10 mouse cellular contexts compared by ENCODE assay signal in genomic region chr6:29814616-29815015, GRCm38 (mm10). TPM values are rescaled to one million over a fixed set of nuclear protein-coding genes. Genes with fewer than 3 reads are reported as not detected.
DNase-seq lines count a peak whose midpoint lies in the region; ATAC-seq and TF ChIP-seq lines count a peak whose summit lies in the region.
"Had no signal": no experiment of that assay in that cellular context is flagged by ENCODE, and none has a peak within 500 bp of the region (broad histone marks: within the 10 kb centered on the region; RNA-seq: fewer than 3 reads in every experiment).

No protein-coding gene starts in this region.

- peak overlapping the region; percentile 54 for H3K27ac ChIP-seq in neural tube, embryonic 13.5 days (replicated peaks)
- H3K27ac ChIP-seq in embryonic facial prominence, embryonic 12.5 days = peak overlapping the region; percentile 66; the same call in 1 of the 2 replicates
- peak overlapping the region; percentile 18; the same call in 1 of the 2 replicates for H3K27ac ChIP-seq in hindbrain, embryonic 15.5 days (replicated peaks)
- peak overlapping the region; percentile 47; the same call in 1 of the 2 replicates for H3K27ac ChIP-seq in midbrain, postnatal 0 days (ENCODE audit: low read depth, low read length)
- no peak overlapping the region for H3K27ac ChIP-seq in heart, embryonic 10.5 days
- H3K27ac ChIP-seq: heart, embryonic 15.5 days; macrophage had no signal

- no peak overlapping the region for H3K4me3 ChIP-seq in neural tube, embryonic 13.5 days
- H3K4me3 ChIP-seq in embryonic facial prominence, embryonic 12.5 days = no peak overlapping the region
- H3K4me3 ChIP-seq in hindbrain, embryonic 15.5 days = no peak overlapping the region
- no peak overlapping the region for H3K4me3 ChIP-seq in midbrain, postnatal 0 days (ENCODE audit: low read depth, low read length)
- no peak overlapping the region for H3K4me3 ChIP-seq in heart, embryonic 10.5 days
- H3K4me3 ChIP-seq: heart, embryonic 15.5 days had no signal

- peaks cover 18% of the 10 kb centered on the region for H3K4me1 ChIP-seq in neural tube, embryonic 13.5 days (replicated peaks)
- 0 out of 2 replicates have a peak, but pooled peaks cover 8% of the 10 kb centered on the region for H3K4me1 ChIP-seq in embryonic facial prominence, embryonic 12.5 days
- H3K4me1 ChIP-seq in hindbrain, embryonic 15.5 days (replicated peaks) = peaks cover 20% of the 10 kb centered on the region
- H3K4me1 ChIP-seq in midbrain, postnatal 0 days (ENCODE audit: insufficient read depth, low read length) = peaks cover 6% of the 10 kb centered on the region
- no peaks in the 10 kb centered on the region for H3K4me1 ChIP-seq in heart, embryonic 10.5 days
- H3K4me1 ChIP-seq: heart, embryonic 15.5 days had no signal

- no peaks in the 10 kb centered on the region for H3K36me3 ChIP-seq in neural tube, embryonic 13.5 days
- H3K36me3 ChIP-seq in embryonic facial prominence, embryonic 12.5 days = 0 out of 2 replicates have a peak, but pooled peaks cover 2% of the 10 kb centered on the region
- no peaks in the 10 kb centered on the region for H3K36me3 ChIP-seq in hindbrain, embryonic 15.5 days
- no peaks in the 10 kb centered on the region for H3K36me3 ChIP-seq in midbrain, postnatal 0 days (ENCODE audit: insufficient read depth, low read length)
- H3K36me3 ChIP-seq in heart, embryonic 10.5 days = no peaks in the 10 kb centered on the region
- H3K36me3 ChIP-seq: heart, embryonic 15.5 days had no signal

- no peak overlapping the region for H3K4me2 ChIP-seq in neural tube, embryonic 13.5 days
- H3K4me2 ChIP-seq in embryonic facial prominence, embryonic 12.5 days (replicated peaks) = no peak overlapping the region
- H3K4me2 ChIP-seq in hindbrain, embryonic 15.5 days = no peak overlapping the region
- H3K4me2 ChIP-seq in midbrain, postnatal 0 days (ENCODE audit: low read depth, low read length, poor library complexity, severe bottlenecking) = no peak overlapping the region; the same call in 1 of the 2 replicates
- H3K4me2 ChIP-seq: heart, embryonic 15.5 days had no signal

- H3K27me3 ChIP-seq in neural tube, embryonic 13.5 days = no peaks in the 10 kb centered on the region
- H3K27me3 ChIP-seq in embryonic facial prominence, embryonic 12.5 days = no peaks in the 10 kb centered on the region
- H3K27me3 ChIP-seq in hindbrain, embryonic 15.5 days = no peaks in the 10 kb centered on the region
- H3K27me3 ChIP-seq in midbrain, postnatal 0 days (ENCODE audit: insufficient read depth, low read length) = no peaks in the 10 kb centered on the region
- no peaks in the 10 kb centered on the region for H3K27me3 ChIP-seq in heart, embryonic 10.5 days (ENCODE audit: insufficient read depth, poor library complexity, severe bottlenecking)
- H3K27me3 ChIP-seq: heart, embryonic 15.5 days had no signal

- no peak for ATAC-seq in neural tube, embryonic 13.5 days (ENCODE audit: low read depth)
- ATAC-seq in embryonic facial prominence, embryonic 12.5 days (ENCODE audit: insufficient number of reproducible peaks, insufficient read depth, low FRiP score, low TSS enrichment) = 0 out of 2 replicates have a peak, but pooled peaks have one; percentile 56
- ATAC-seq in hindbrain, embryonic 15.5 days (ENCODE audit: low FRiP score, low read depth) = peak; percentile 77; the same call in 1 of the 2 replicates
- peak; percentile 66 for ATAC-seq in midbrain, postnatal 0 days (ENCODE audit: low FRiP score)

- H3K9ac ChIP-seq in neural tube, embryonic 13.5 days = no peak overlapping the region
- no peak overlapping the region for H3K9ac ChIP-seq in embryonic facial prominence, embryonic 12.5 days
- H3K9ac ChIP-seq in hindbrain, embryonic 15.5 days = no peak overlapping the region
- H3K9ac ChIP-seq in midbrain, postnatal 0 days (replicated peaks; ENCODE audit: low read length, poor library complexity, severe bottlenecking) = no peak overlapping the region
- H3K9ac ChIP-seq: heart, embryonic 15.5 days had no signal

- no peak for TF ChIP-seq CTCF in midbrain, postnatal 0 days (IDR thresholded peaks at IDR 0.05)

- WGBS in neural tube, embryonic 13.5 days = 11% methylated on average over 2 of the region's 2 CpGs
- 12% methylated on average over 2 of the region's 2 CpGs for WGBS in embryonic facial prominence, embryonic 12.5 days
- 1% methylated on average over 2 of the region's 2 CpGs for WGBS in hindbrain, embryonic 15.5 days
- WGBS in midbrain, postnatal 0 days = 2% methylated on average over 2 of the region's 2 CpGs
- 73% methylated on average over 2 of the region's 2 CpGs for WGBS in heart, embryonic 10.5 days

- H3K9me3 ChIP-seq in neural tube, embryonic 13.5 days = no peaks in the 10 kb centered on the region
- no peaks in the 10 kb centered on the region for H3K9me3 ChIP-seq in embryonic facial prominence, embryonic 12.5 days
- H3K9me3 ChIP-seq in hindbrain, embryonic 15.5 days = no peaks in the 10 kb centered on the region
- no peaks in the 10 kb centered on the region for H3K9me3 ChIP-seq in midbrain, postnatal 0 days (ENCODE audit: low read length)
- no peaks in the 10 kb centered on the region for H3K9me3 ChIP-seq in heart, embryonic 10.5 days
- H3K9me3 ChIP-seq: heart, embryonic 15.5 days had no signal

- no peak for DNase-seq in neural tube, embryonic 10.5 days (ENCODE audit: extremely low spot score, low spot score)
- DNase-seq in midbrain, postnatal 0 days (ENCODE audit: low spot score) = peak; percentile 66
- DNase-seq in natural killer cell, adult 2 months (ENCODE audit: low spot score in 2 of 2) = no peak
- no peak for DNase-seq in lung, postnatal 25 days (ENCODE audit: low spot score)
- no peak for DNase-seq in heart, embryonic 10.5 days (ENCODE audit: low spot score)

RNA-seq across cellular contexts. Expression of gene Ahcyl2, which starts 46.8 kb away (rescaled TPM):
- polyA plus RNA-seq in neural tube, embryonic 13.5 days (2015; fragmentation: Nextera tagmentation; extraction: Ambion mirVana) = 17.2 and 17.3 TPM in 2 replicates
- 20.5 and 21.4 TPM in 2 replicates for polyA plus RNA-seq in embryonic facial prominence, embryonic 12.5 days (2016; fragmentation: Nextera tagmentation; extraction: Ambion mirVana)
- 20.2 and 20.7 TPM in 2 replicates for polyA plus RNA-seq in hindbrain, embryonic 15.5 days (2015; fragmentation: Nextera tagmentation; extraction: Ambion mirVana)
- 66.7 and 69.1 TPM in 2 replicates for total RNA-seq in midbrain, postnatal 0 days (2014; rRNA removed)
- polyA plus RNA-seq in midbrain, postnatal 0 days (2015; fragmentation: Nextera tagmentation; extraction: Ambion mirVana) = 12.8 and 16.0 TPM in 2 replicates
- polyA plus RNA-seq in heart, embryonic 10.5 days (2016; fragmentation: Nextera tagmentation; extraction: Ambion mirVana) = 9.7 and 13.5 TPM in 2 replicates
